Mouse (Mus musculus) intestine, embryonic 16.5 days (tissue): ENCODE results near the gene Rpl35. TPM values are rescaled to one million over a fixed set of nuclear protein-coding genes. Genes with fewer than 3 reads are reported as not detected.

Experiments
- ATAC-seq: fragments of 200-750 bp; cut with Nextera tagmentation; 2 replicates; pipeline ENCODE4 v1.8.0; 2017; ENCODE audit warnings: moderate TSS enrichment, moderate library complexity
- H3K27ac ChIP-seq: fragments of 300-500 bp; sonication (generic); 2 replicates; pipeline ENCODE4 v1.5.1; 2014; ENCODE audit warnings: mild to moderate bottlenecking, low read length
- H3K27me3 ChIP-seq: fragments of 300-500 bp; sonication (generic); replicated peaks from 2 replicates; pipeline ENCODE4 v1.6.1; 2014; ENCODE audit warnings: low read length, control low read depth, mixed read lengths; ENCODE audit not compliant: control insufficient read depth, insufficient read depth
- H3K36me3 ChIP-seq: fragments of 300-500 bp; sonication (generic); 2 replicates; pipeline ENCODE4 v1.6.1; 2014; ENCODE audit warnings: low read length, control low read depth; ENCODE audit not compliant: control insufficient read depth, insufficient read depth
- H3K4me1 ChIP-seq: fragments of 300-500 bp; sonication (generic); 2 replicates; pipeline ENCODE4 v1.6.1; 2014; ENCODE audit warnings: low read length, control low read depth, mixed read lengths; ENCODE audit not compliant: control insufficient read depth, insufficient read depth
- H3K4me2 ChIP-seq: fragments of 300-500 bp; sonication (generic); 2 replicates; pipeline ENCODE4 v1.6.1; 2014; ENCODE audit warnings: low read depth, low read length, control low read depth
- H3K4me3 ChIP-seq: fragments of 300-500 bp; sonication (generic); 2 replicates; pipeline ENCODE4 v1.5.1; 2014; ENCODE audit warnings: mild to moderate bottlenecking, low read length
- H3K9ac ChIP-seq: fragments of 300-500 bp; sonication (generic); 2 replicates; pipeline ENCODE4 v1.6.1; 2014; ENCODE audit warnings: low read depth, low read length
- H3K9me3 ChIP-seq: fragments of 300-500 bp; sonication (generic); 2 replicates; pipeline ENCODE4 v1.6.1; 2016; ENCODE audit warnings: low read length, control low read depth; ENCODE audit not compliant: control insufficient read depth
- WGBS: fragments of 180-500 bp; shearing (Covaris S2); extraction: QIAGEN DNeasy Blood & Tissue Kit; methylation state at CpG from one replicate; pipeline ENCODE4 v1.1.7; 2014; 5-methylcytosine and 5-hydroxymethylcytosine counted together
- polyA plus RNA-seq: library from polyadenylated mRNA; unstranded; fragments of >200 nt; fragmentation: Nextera tagmentation; extraction: Ambion mirVana; gene quantifications from 2 replicates; pipeline ENCODE4 v1.2.1, GENCODE M21; 2015

Gene Rpl35
- polyA plus RNA-seq, 1 experiment from 2014 or later, result 859 TPM

- H3K36me3 ChIP-seq, result no peaks in the 10 kb centered on the region
- 12% methylated on average over 3 of the region's 3 CpGs for WGBS
- H3K4me2 ChIP-seq, result peak overlapping the region; percentile 81
- peak overlapping the region; percentile 85 for H3K27ac ChIP-seq
- H3K9ac ChIP-seq, result peak overlapping the region; percentile 94
- H3K27me3 ChIP-seq, result no peaks in the 10 kb centered on the region
- peaks cover 23% of the 10 kb centered on the region for H3K4me1 ChIP-seq
- H3K9me3 ChIP-seq, result no peaks in the 10 kb centered on the region
- H3K4me3 ChIP-seq, result peak overlapping the region; percentile 87
- no peak for ATAC-seq
Measured at GRCm38 (mm10) chr2:39008954-39009365, 3.5 kb upstream of the Rpl35 start.

- Histone ChIP-seq H3K4me2 (peak overlapping the region; percentile 81), H3K4me3 (peak overlapping the region; percentile 87), H3K36me3 (0 out of 2 replicates have a peak, but pooled peaks cover 2% of the 10 kb centered on the region), H3K9ac (peak overlapping the region; percentile 94), H3K4me1 (peaks cover 28% of the 10 kb centered on the region), H3K27ac (peak overlapping the region; percentile 85), H3K27me3 (no peaks in the 10 kb centered on the region), H3K9me3 (no peaks in the 10 kb centered on the region)
- under 1% methylated on average over 25 of the region's 25 CpGs for WGBS
- peak; percentile 45 for ATAC-seq
Measured at GRCm38 (mm10) chr2:39008350-39008851, 3.0 kb upstream of the Rpl35 start.

GRCm38 (mm10) chr2:39007865-39008264 lies 2.4 kb upstream of the Rpl35 start:
- peak; percentile 88 for ATAC-seq
- no peaks in the 10 kb centered on the region for H3K27me3 ChIP-seq
- peaks cover 5% of the 10 kb centered on the region; the same call in 1 of the 2 replicates for H3K36me3 ChIP-seq
- peak overlapping the region; percentile 94 for H3K9ac ChIP-seq
- peak overlapping the region; percentile 87 for H3K4me3 ChIP-seq
- under 1% methylated on average over 38 of the region's 44 CpGs for WGBS
- peak overlapping the region; percentile 85 for H3K27ac ChIP-seq
- H3K4me1 ChIP-seq, result peaks cover 33% of the 10 kb centered on the region
- peak overlapping the region; percentile 81 for H3K4me2 ChIP-seq
- no peaks in the 10 kb centered on the region for H3K9me3 ChIP-seq

GRCm38 (mm10) chr2:39006149-39006730 lies 816 bp upstream of the Rpl35 start:
- Histone ChIP-seq H3K4me3 (peak overlapping the region; percentile 67), H3K9me3 (no peaks in the 10 kb centered on the region), H3K9ac (0 out of 2 replicates have a peak overlapping the region, but pooled peaks have one; percentile 28), H3K36me3 (peaks cover 9% of the 10 kb centered on the region; the same call in 1 of the 2 replicates), H3K4me2 (peak overlapping the region; percentile 62), H3K27ac (no peak overlapping the region), H3K27me3 (no peaks in the 10 kb centered on the region), H3K4me1 (peaks cover 40% of the 10 kb centered on the region)
- no peak for ATAC-seq
- 86% methylated on average over 14 of the region's 14 CpGs for WGBS

GRCm38 (mm10) chr2:39004880-39005435 lies 466 bp downstream of the Rpl35 start, which contains the start of gene Arpc5l:
Gene Arpc5l (plus strand): TSS chr2:39005348.
- Histone ChIP-seq H3K27ac (peak within 1 kb of the TSS; percentile 84), H3K4me2 (peak within 1 kb of the TSS; percentile 71), H3K4me3 (peak within 1 kb of the TSS; percentile 67), H3K9me3 (no peaks in the 10 kb centered on the region), H3K27me3 (no peaks in the 10 kb centered on the region), H3K4me1 (peaks cover 41% of the 10 kb centered on the region), H3K36me3 (peaks cover 17% of the 10 kb centered on the region), H3K9ac (peak within 1 kb of the TSS; percentile 88)
- peak; percentile 83 for ATAC-seq
- 0% methylated on average over 56 of the region's 58 CpGs for WGBS

GRCm38 (mm10) chr2:39004372-39004771 lies 1.1 kb downstream of the Rpl35 start:
- Histone ChIP-seq H3K4me3 (peak overlapping the region; percentile 67), H3K27me3 (no peaks in the 10 kb centered on the region), H3K4me2 (peak overlapping the region; percentile 71), H3K4me1 (peaks cover 42% of the 10 kb centered on the region), H3K27ac (peak overlapping the region; percentile 84), H3K9me3 (no peaks in the 10 kb centered on the region), H3K9ac (peak overlapping the region; percentile 88), H3K36me3 (peaks cover 17% of the 10 kb centered on the region)
- WGBS, result 1% methylated on average over 11 of the region's 11 CpGs
- ATAC-seq, result no peak

- WGBS, result 69% methylated on average over 5 of the region's 5 CpGs
- peak overlapping the region; percentile 88 for H3K9ac ChIP-seq
Measured at GRCm38 (mm10) chr2:39003512-39003911, 1.9 kb downstream of the Rpl35 start.

GRCm38 (mm10) chr2:39003106-39003505 lies 2.3 kb downstream of the Rpl35 start:
- 54% methylated on average over 8 of the region's 8 CpGs for WGBS
- H3K4me2 ChIP-seq, result peak overlapping the region; percentile 71
- no peaks in the 10 kb centered on the region for H3K27me3 ChIP-seq
- ATAC-seq, result no peak
- H3K4me3 ChIP-seq, result peak overlapping the region; percentile 67
- H3K9ac ChIP-seq, result peak overlapping the region; percentile 46
- no peak overlapping the region for H3K27ac ChIP-seq
- no peaks in the 10 kb centered on the region for H3K9me3 ChIP-seq
- H3K4me1 ChIP-seq, result peaks cover 39% of the 10 kb centered on the region
- H3K36me3 ChIP-seq, result peaks cover 17% of the 10 kb centered on the region

More at GRCm38 (mm10) chr2:39003512-39003911, 1.9 kb downstream of the Rpl35 start:
- ATAC-seq, result no peak
- Histone ChIP-seq H3K4me1 (peaks cover 39% of the 10 kb centered on the region), H3K36me3 (peaks cover 17% of the 10 kb centered on the region), H3K4me2 (peak overlapping the region; percentile 71), H3K9me3 (no peaks in the 10 kb centered on the region), H3K4me3 (peak overlapping the region; percentile 67), H3K27ac (0 out of 2 replicates have a peak overlapping the region, but pooled peaks have one; percentile 26), H3K27me3 (no peaks in the 10 kb centered on the region)

- Histone ChIP-seq H3K4me2 (no peak overlapping the region), H3K4me3 (no peak overlapping the region), H3K27me3 (no peaks in the 10 kb centered on the region), H3K27ac (0 out of 2 replicates have a peak overlapping the region, but pooled peaks have one; percentile 7), H3K9me3 (no peaks in the 10 kb centered on the region), H3K4me1 (peaks cover 40% of the 10 kb centered on the region), H3K36me3 (peaks cover 17% of the 10 kb centered on the region), H3K9ac (no peak overlapping the region)
- WGBS, result 65% methylated on average over 3 of the region's 3 CpGs
- ATAC-seq, result no peak
Measured at GRCm38 (mm10) chr2:39001866-39002265, 3.6 kb downstream of the Rpl35 start.
